Mouse (Mus musculus) liver, embryonic 14.5 days (tissue): Measurements from ENCODE around the gene Epha4.

Experiments
- CTCF ChIP-seq: IDR thresholded peaks from 2 replicates; pipeline ENCODE4 v1.5.1; 2016; ENCODE audit warnings: antibody characterized with exemption, low read depth, control low read depth
- EP300 ChIP-seq: IDR thresholded peaks from 2 replicates; pipeline ENCODE4 v1.6.1; 2016; ENCODE audit warnings: antibody characterized with exemption, low read depth

DNA sequence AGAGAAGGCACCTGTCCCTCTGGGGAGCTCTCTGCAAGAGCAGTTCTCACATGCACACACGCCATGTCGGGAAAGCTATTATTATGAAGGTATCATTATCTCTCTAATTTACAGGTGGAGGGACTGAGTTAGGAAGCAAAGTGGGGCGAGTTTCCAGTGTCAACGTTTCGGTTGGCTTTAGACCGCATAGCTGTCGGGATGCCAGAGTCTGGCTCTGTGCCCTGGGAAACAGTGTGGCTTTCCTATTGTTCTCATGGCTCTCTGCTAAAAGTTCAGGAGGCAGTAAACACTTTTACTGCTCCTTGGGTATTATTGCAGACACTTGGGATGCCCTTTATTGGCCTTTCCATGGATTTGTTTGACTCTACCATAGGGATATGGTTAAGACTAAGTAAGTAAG, 144.0 kb downstream of the Epha4 start:
- no peak for TF ChIP-seq CTCF
- no peak for TF ChIP-seq EP300
